Mouse (Mus musculus) natural killer cell, adult 2 months (primary cell): Measurements from ENCODE around the gene Man1b1.
A peak's percentile ranks its signal among the peaks of the same experiment; 100 is the strongest.

Source experiments
- DNase-seq, 2 experiments: peaks; one replicate each; pipeline ENCODE4 v3.0.0; 2022; ENCODE audit warnings: low spot score in 2 of 2

Man1b1 gene

GRCm38 (mm10) chr2:25305587-25306359, 26.4 kb upstream of the Man1b1 start:
- DNase-seq: no peak

- DNase-seq: no peak
These were observed 22.0 kb upstream of the Man1b1 start for GRCm38 (mm10) chr2:25310180-25310579.

- DNase-seq: no peak
These were observed 21.2 kb upstream of the Man1b1 start for GRCm38 (mm10) chr2:25310969-25311368.

- no peak for DNase-seq
These were observed 20.6 kb upstream of the Man1b1 start for GRCm38 (mm10) chr2:25311491-25311891.

GRCm38 (mm10) chr2:25318119-25318966, 13.8 kb upstream of the Man1b1 start:
- DNase-seq: no peak

- DNase-seq: peak in 1 of 2 experiments; percentile 45
These were observed 13.0 kb upstream of the Man1b1 start, which contains the start of gene Grin1 for GRCm38 (mm10) chr2:25318971-25319773. Gene Grin1, minus strand, starts transcription at chr2:25319187.

GRCm38 (mm10) chr2:25320084-25320483, 12.1 kb upstream of the Man1b1 start:
- no peak for DNase-seq

GRCm38 (mm10) chr2:25326036-25326435, 6.1 kb upstream of the Man1b1 start:
- no peak for DNase-seq

- no peak for DNase-seq
These were observed 3.7 kb upstream of the Man1b1 start for GRCm38 (mm10) chr2:25328440-25328839.

GRCm38 (mm10) chr2:25331470-25331869, 668 bp upstream of the Man1b1 start:
- no peak for DNase-seq

- no peak for DNase-seq
These were observed 1.4 kb downstream of the Man1b1 start for GRCm38 (mm10) chr2:25333569-25333968.

- DNase-seq: no peak
These were observed 6.2 kb downstream of the Man1b1 start for GRCm38 (mm10) chr2:25338303-25338702.

- DNase-seq: no peak
These were observed 16.0 kb downstream of the Man1b1 start for GRCm38 (mm10) chr2:25348162-25348561.

GRCm38 (mm10) chr2:25349499-25349898, 17.4 kb downstream of the Man1b1 start:
- no peak for DNase-seq

- DNase-seq: no peak
These were observed 18.6 kb downstream of the Man1b1 start for GRCm38 (mm10) chr2:25350701-25351100.

- DNase-seq: no peak
These were observed 22.1 kb downstream of the Man1b1 start for GRCm38 (mm10) chr2:25354211-25354610.

GRCm38 (mm10) chr2:25355419-25356066, 23.4 kb downstream of the Man1b1 start:
- no peak for DNase-seq

- DNase-seq: peak; percentile 62 to 80
These were observed 24.3 kb downstream of the Man1b1 start, which contains the start of gene Dpp7 for GRCm38 (mm10) chr2:25356208-25357079. Gene Dpp7, minus strand, starts transcription at chr2:25356359.

GRCm38 (mm10) chr2:25359848-25360247, 27.7 kb downstream of the Man1b1 start:
- no peak for DNase-seq

- no peak for DNase-seq
These were observed 31.5 kb downstream of the Man1b1 start for GRCm38 (mm10) chr2:25363478-25364178.
